Mouse (Mus musculus) heart, adult 2 months (tissue): Measurements from ENCODE around the gene P4hb.

Source experiments
- CTCF ChIP-seq: fragments of 200-600 bp; IDR thresholded peaks from 2 replicates; pipeline ENCODE4 v1.8.1; 2022; ENCODE audit warnings: antibody characterized with exemption, mild to moderate bottlenecking, moderate library complexity
- POLR2A ChIP-seq: fragments of 200-500 bp; IDR thresholded peaks from 2 replicates; pipeline ENCODE4 v1.6.1; 2011; ENCODE audit warnings: mild to moderate bottlenecking, low read depth, low read length, control low read depth; ENCODE audit not compliant: insufficient read depth

GRCm38 (mm10) chr11:120527690-120528354 is 45.2 kb downstream of the P4hb start:
- TF ChIP-seq POLR2A (no peak), CTCF (no peak)
